Mouse (Mus musculus) liver, adult 2 months (tissue): ENCODE measurements around the gene Gcnt2.

Experiments
- CTCF ChIP-seq: fragments of 200-500 bp; IDR thresholded peaks from 2 replicates; pipeline ENCODE4 v1.5.1; 2011; ENCODE audit warnings: low read depth, low read length, control low read depth
- POLR2A ChIP-seq: fragments of 200-500 bp; IDR thresholded peaks from 2 replicates; pipeline ENCODE4 v1.6.1; 2011; ENCODE audit warnings: low read length, control low read depth; ENCODE audit not compliant: insufficient read depth; ENCODE audit errors: extremely low read depth

DNA sequence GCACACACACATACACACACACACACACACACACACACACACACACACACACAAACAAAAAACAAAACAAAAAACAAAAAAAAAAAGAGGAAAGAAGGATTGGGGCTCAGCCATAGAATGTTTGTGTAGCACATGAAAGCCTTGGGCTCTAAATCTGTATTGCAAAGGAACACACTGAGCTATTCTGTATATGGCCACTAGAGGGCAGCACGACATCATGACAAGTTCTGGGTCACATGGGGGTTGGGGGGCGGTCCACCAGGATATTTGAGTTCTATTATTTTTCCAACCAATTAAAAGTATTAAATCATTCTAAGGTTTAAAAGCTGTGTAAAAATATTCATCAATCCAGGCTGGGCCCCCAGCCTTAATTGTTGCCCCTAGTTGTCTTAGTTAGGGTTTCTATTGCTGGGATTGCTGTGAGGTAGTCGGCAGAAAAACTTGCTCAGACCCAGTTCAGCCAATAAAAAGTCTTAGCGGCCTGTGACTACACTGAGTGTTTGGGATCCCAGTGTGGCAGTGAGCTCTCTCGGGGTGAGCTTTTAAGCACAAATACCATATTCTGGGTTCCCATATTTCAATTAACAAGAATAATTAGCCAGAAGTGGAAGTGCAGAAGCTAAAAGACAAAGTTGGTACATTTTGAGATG, 16.0 kb upstream of the Gcnt2 start:
- TF ChIP-seq CTCF (peak; percentile 77), POLR2A (no peak)
